Mouse (Mus musculus) bone marrow, adult 2 months (tissue): ENCODE measurements around the gene Sec14l4. TPM values are rescaled to one million over a fixed set of nuclear protein-coding genes. Genes with fewer than 3 reads are reported as not detected.

Source experiments
- H3K27ac ChIP-seq: fragments of 200-500 bp; 2 replicates; pipeline ENCODE4 v1.5.1; 2012; ENCODE audit warnings: low read depth, mild to moderate bottlenecking, control low read depth, inconsistent platforms, low read length; ENCODE audit not compliant: control insufficient read depth, poor library complexity, insufficient read depth
- H3K4me1 ChIP-seq: fragments of 200-500 bp; 2 replicates; pipeline ENCODE4 v1.6.1; 2011; ENCODE audit warnings: low read length; ENCODE audit not compliant: control insufficient read depth, insufficient read depth
- H3K4me3 ChIP-seq: fragments of 200-500 bp; replicated peaks from 2 replicates; pipeline ENCODE3; 2011; ENCODE audit warnings: mild to moderate bottlenecking, low read depth, low read length, control low read depth; ENCODE audit not compliant: control insufficient read depth
- CTCF ChIP-seq: fragments of 200-500 bp; IDR thresholded peaks from 2 replicates; pipeline ENCODE4 v1.5.1; 2011; ENCODE audit warnings: low read length, control low read depth; ENCODE audit not compliant: control insufficient read depth, insufficient read depth
- POLR2A ChIP-seq: fragments of 200-500 bp; IDR thresholded peaks from 2 replicates; pipeline ENCODE4 v1.6.1; 2011; ENCODE audit warnings: low read depth, mild to moderate bottlenecking, control low read depth, low read length, borderline replicate concordance; ENCODE audit not compliant: control insufficient read depth
- WGBS: fragments of 180-500 bp; shearing (Covaris S2); methylation state at CpG from one replicate; pipeline ENCODE4 v1.1.7; 2018; 5-methylcytosine and 5-hydroxymethylcytosine counted together
- polyA plus RNA-seq: library from polyadenylated mRNA; stranded (reverse); fragments of >200 nt; gene quantifications from 2 replicates; pipeline ENCODE4 v1.2.4, GENCODE M21; 2011; ENCODE audit warnings: low replicate concordance; ENCODE audit not compliant: missing spikeins, insufficient read depth, insufficient read length

Sec14l4 gene
- polyA plus RNA-seq, 1 experiment = 0.47 TPM

DNA sequence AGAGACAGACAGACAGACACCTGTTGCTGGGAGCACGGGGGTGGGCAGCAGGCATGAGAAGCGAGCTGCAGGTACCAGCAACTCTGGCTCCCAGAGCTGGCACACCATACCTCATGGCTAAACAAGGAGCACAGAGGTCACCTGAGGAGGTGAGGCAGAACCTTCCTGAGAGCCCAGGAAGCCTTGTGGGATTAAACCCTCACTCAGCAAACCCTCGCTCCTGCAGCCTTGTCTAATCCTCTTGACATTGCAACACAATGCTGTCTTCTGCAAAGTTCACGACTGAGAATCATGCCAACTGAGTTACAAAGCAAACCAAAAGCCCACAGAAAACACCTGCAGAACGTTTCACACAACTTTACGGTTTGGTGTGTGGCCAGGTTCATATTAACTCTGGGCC, 17.2 kb downstream of the Sec14l4 start:
- Histone ChIP-seq H3K4me1 (no peaks in the 10 kb centered on the region), H3K27ac (no peak overlapping the region), H3K4me3 (no peak overlapping the region)
- TF ChIP-seq POLR2A (no peak), CTCF (no peak)
- WGBS = 80% methylated on average over 6 of the region's 6 CpGs

DNA sequence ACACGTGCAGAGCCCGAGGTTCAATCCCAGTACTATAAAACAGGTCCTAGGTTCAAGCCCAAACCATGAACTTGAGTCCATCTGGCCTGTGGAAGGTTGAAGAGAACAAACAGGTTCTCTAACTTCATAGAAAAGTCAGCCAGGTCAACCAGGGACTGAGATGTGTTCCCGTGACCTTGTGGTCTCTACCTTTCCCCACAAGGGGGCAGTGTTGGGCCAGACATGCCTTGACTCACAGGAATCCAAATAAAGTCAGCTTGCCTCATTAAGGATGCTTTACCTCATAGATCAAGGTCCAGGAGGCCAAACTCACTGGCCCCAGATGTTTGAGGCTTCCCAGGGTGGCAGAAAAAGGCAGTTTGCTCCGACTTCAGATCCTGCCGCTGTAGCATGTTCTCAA, 22.3 kb downstream of the Sec14l4 start:
- Histone ChIP-seq H3K4me3 (no peak overlapping the region), H3K27ac (no peak overlapping the region), H3K4me1 (no peaks in the 10 kb centered on the region)
- WGBS = 22% methylated on average over 5 of the region's 5 CpGs
- TF ChIP-seq POLR2A = no peak
- TF ChIP-seq CTCF = peak; percentile 93

DNA sequence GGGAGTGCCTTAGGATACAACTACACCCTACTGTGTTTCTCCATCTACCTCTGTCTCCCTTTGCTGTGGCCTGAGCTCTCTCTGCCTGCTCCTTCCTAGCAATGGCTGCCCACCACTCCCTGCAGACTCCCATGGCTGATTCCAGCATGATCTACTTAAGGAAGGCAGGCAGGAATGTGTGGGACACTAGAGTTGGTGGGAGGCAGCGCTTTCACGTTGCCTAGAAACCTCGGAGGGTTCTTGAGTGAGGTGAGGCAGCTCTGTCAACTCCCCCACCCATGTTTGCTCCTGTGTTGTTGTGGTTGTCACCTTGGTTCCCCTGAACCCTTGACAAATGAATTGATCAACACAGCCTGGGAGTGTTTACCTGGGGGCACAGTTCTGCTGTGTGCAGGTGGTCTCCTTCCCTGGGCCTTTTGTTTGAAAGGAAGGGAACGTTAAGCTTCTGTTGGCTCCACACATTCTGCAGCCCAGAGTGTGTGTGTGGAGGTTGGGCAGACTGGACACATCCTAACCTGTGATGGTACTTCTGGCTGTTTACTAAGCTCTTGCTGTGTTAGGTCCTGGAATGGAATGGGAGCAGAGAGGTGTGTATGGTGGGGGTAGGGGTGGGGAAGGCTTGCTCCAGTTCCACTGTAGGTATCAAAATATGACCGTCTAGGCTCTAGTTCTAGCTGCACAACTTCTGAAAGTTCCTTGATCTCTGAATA, 29.8 kb downstream of the Sec14l4 start:
- TF ChIP-seq CTCF = no peak
- TF ChIP-seq POLR2A = no peak
- 64% methylated on average over 5 of the region's 5 CpGs for WGBS
- Histone ChIP-seq H3K4me1 (no peaks in the 10 kb centered on the region), H3K4me3 (no peak overlapping the region), H3K27ac (no peak overlapping the region)

DNA sequence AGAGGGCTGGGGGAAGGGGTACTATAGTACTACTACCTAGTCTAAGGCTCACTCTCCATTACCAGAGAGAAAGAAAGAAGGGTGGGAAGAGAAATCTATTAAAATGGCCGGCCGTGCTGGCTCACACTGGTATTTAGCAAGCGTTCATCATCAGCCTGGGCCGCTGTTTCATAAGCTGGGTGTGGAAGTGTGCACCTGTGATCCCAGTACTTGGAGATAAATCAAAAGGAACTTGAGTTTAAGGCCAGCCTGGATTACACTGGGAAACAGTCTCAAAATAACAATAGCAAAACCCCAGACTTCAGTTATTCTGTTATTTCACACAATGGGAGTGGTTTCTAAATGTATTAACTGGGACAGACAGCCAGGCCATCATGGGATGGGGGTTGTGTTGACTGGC, 31.3 kb downstream of the Sec14l4 start:
- TF ChIP-seq CTCF (no peak), POLR2A (no peak)
- WGBS = 80% methylated on average over 4 of the region's 4 CpGs
- Histone ChIP-seq H3K4me1 (no peaks in the 10 kb centered on the region), H3K4me3 (no peak overlapping the region), H3K27ac (no peak overlapping the region)

DNA sequence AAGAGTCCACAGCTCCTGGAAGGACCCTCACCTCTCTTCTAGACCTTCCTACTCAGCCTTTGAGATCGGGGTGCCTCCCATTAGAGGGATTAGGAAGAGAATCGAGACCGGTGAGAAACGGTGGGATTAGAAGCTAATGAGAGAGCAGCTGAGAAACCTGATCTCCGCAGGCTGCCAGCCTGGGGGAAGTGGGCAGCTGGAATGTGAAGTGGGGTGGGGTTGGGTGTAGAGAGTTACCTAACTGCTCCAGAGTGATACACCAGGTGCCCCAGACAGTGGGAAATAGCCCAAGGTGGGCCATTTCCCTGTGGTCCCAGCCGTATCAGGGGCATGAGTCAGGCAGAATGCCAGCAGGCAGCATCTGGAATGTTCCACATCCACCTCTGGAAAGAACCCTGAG, 31.7 kb downstream of the Sec14l4 start:
- no peak overlapping the region for H3K27ac ChIP-seq
- no peaks in the 10 kb centered on the region for H3K4me1 ChIP-seq
- no peak overlapping the region for H3K4me3 ChIP-seq
- WGBS = 55% methylated on average over 6 of the region's 6 CpGs
- no peak for TF ChIP-seq POLR2A
- TF ChIP-seq CTCF = no peak

DNA sequence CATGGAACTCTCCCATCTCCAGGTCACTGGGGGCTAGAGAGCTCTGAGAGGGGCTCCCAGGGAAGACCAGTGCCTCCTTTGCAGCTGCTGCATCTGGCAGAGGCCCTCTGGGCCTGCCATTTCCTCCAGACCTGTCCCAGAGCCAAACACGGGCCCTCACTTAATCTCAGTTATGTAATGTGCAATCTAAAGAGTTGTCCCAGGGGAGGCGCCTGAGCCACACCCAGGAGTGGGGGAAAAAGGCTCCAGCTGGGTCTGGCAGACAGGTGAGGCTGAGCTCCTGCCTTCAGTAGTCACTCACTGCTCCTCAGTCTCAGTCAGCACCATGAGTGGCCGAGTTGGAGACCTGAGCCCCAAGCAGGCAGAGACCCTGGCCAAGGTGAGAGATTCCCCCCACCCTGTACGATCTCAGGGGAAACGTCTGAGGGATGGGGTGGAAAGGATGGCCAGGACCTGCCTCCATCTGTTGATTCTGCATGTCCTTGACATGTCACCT, 33.4 kb downstream of the Sec14l4 start, which contains the start of gene Sec14l3:
Gene Sec14l3 (plus strand): TSS at position 215 of the 496 bp plus-strand sequence.
- Histone ChIP-seq H3K27ac (no peak within 1 kb of the TSS), H3K4me1 (no peaks in the 10 kb centered on the region), H3K4me3 (no peak within 1 kb of the TSS)
- 49% methylated on average over 5 of the region's 5 CpGs for WGBS
- no peak for TF ChIP-seq POLR2A
- TF ChIP-seq CTCF = no peak

DNA sequence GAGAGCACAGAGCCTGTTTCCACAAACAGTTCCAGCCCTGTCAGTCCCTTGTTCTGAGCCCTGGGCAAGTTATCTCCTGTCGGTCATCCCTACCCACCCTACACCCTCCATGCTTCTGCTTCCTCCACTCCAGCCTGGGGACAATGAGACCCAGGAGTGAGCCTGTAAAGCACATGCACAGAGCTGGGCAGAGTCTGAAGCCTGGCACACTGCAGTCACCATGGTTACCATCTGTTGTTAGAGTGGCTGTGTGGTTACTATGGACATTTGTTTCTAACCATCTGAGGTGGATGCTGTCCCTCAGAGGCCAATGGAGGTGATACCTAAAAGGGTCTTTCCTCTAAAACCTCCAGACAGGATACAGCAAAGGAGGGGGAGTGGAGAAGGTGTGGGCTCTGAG, 38.4 kb downstream of the Sec14l4 start:
- no peak overlapping the region for H3K4me3 ChIP-seq
- WGBS = 74% methylated on average over 1 of the region's 1 CpGs
- no peak overlapping the region for H3K27ac ChIP-seq
- no peak for TF ChIP-seq POLR2A
- TF ChIP-seq CTCF = no peak
- no peaks in the 10 kb centered on the region for H3K4me1 ChIP-seq

DNA sequence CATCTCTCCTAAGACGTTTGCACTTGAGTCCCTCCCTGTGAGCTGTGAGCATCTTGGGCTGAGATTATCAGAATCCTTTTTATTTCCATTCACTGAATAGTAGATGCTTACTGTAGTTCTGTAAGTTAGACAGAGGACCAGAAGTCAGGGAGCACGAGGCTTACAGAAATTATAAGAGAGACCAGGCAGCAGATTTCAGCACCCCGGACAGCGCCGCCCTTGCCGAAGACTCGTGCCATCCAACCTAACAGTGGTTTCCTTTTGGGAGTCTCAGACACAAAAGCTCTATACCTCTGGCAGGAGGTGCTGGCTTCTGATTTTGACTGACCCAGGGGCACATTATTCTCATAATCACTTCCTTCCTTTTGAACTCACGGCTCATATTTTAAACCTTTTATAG, 45.4 kb downstream of the Sec14l4 start:
- no peaks in the 10 kb centered on the region for H3K4me1 ChIP-seq
- no peak overlapping the region for H3K4me3 ChIP-seq
- 9% methylated on average over 8 of the region's 8 CpGs for WGBS
- no peak overlapping the region for H3K27ac ChIP-seq
- no peak for TF ChIP-seq CTCF
- no peak for TF ChIP-seq POLR2A
